Mouse (Mus musculus): ENCODE data around the gene Ly6g6d. TPM values are rescaled to one million over a fixed set of nuclear protein-coding genes. Genes with fewer than 3 reads are reported as not detected.

The Ly6g6d gene
- polyA plus RNA-seq, 1 experiment = 7.2 TPM

DNA sequence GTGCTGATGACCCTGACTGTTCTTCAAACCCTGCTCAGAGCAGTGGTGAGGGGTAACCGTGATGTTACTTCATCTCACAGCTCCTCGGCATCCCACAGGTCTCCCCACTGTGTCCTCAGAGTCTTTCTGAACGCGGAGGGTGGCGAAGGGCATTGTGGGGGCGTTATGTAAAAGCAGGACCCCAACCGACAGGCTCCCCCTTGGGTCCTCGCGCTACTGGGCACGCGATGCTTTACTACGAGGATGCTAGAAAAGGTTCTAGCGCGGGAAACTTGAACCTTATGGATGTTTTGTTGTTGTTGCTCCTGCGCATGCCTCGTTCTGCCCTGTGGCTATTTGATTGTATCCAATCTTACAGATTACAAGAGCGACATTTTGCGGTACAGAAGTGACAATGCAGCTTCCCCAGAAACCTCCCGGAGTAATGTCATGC lies 44.0 kb upstream of the Ly6g6d start, which contains the start of gene Csnk2b:
Gene Csnk2b (minus strand): TSS at position 183 of the 433 bp plus-strand sequence.
- Histone ChIP-seq H3K27me3 (ENCODE audit: control insufficient read depth, insufficient read depth, low read length) (no peaks in the 10 kb centered on the region), H3K4me3 (ENCODE audit: low read depth, low read length) (peak within 1 kb of the TSS; percentile 91), H3K36me3 (ENCODE audit: control insufficient read depth, insufficient read depth, low read length) (peaks cover 26% of the 10 kb centered on the region), H3K4me1 (ENCODE audit: control insufficient read depth, insufficient read depth, insufficient read length, low read length) (peaks cover 9% of the 10 kb centered on the region; the same call in 1 of the 2 replicates), H3K27ac (ENCODE audit: insufficient read depth, low read depth, low read length) (peak within 1 kb of the TSS; percentile 90)
- WGBS = 1% methylated on average over 19 of the region's 19 CpGs
- TF ChIP-seq POLR2A (IDR thresholded peaks at IDR 0.05; ENCODE audit: low read depth, low read length) (no peak), CTCF (IDR thresholded peaks at IDR 0.05; ENCODE audit: extremely low read depth, insufficient read length, insufficient replicate concordance, low read depth, low read length) (no peak)

DNA sequence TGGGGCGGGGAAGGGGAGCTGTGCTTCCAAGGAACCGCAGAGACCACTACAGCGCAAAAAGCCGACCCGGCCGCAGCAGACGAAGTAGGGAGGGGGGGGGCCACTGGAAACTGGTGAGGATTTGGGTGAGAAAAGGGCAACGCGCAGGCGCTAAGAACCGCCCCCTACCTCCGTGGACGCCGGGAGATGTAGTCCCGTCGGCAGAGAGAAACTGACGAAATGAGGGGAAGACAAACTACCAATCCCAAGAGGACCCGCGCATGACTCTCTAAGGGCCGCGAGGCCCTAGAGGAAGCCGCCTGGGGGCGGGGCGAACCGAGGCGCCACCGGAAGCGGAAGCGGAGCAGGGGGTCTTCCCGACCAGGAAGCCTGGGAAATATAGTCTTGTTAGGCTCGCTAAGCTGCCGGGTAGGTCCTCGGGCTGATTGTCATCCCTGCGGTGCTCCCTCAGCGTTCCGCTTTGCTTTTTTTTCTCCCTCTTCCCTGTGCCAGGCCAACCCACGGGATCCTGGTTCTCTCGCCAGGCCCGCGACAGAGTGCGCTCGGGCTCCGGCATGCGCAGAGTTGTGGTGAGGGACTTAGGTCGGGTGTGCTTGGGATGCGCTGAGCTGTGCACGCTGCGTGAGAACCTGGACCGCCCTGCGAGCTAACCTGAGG lies 43.4 kb upstream of the Ly6g6d start, which contains the start of gene Gpank1:
Gene Gpank1 (plus strand): TSS at position 313 of the 657 bp plus-strand sequence.
- TF ChIP-seq CTCF (IDR thresholded peaks at IDR 0.05; ENCODE audit: extremely low read depth, insufficient read length, insufficient replicate concordance, low read depth, low read length) (no peak), POLR2A (IDR thresholded peaks at IDR 0.05; ENCODE audit: low read depth, low read length) (peak; percentile 49)
- peak within 1 kb of the TSS; percentile 91 for H3K4me3 ChIP-seq (ENCODE audit: low read depth, low read length)
- peak within 1 kb of the TSS; percentile 90 for H3K27ac ChIP-seq (ENCODE audit: insufficient read depth, low read depth, low read length)
- H3K4me1 ChIP-seq (ENCODE audit: control insufficient read depth, insufficient read depth, insufficient read length, low read length) = peaks cover 9% of the 10 kb centered on the region; the same call in 1 of the 2 replicates
- H3K27me3 ChIP-seq (ENCODE audit: control insufficient read depth, insufficient read depth, low read length) = no peaks in the 10 kb centered on the region
- under 1% methylated on average over 50 of the region's 50 CpGs for WGBS
- peaks cover 30% of the 10 kb centered on the region for H3K36me3 ChIP-seq (ENCODE audit: control insufficient read depth, insufficient read depth, low read length)

DNA sequence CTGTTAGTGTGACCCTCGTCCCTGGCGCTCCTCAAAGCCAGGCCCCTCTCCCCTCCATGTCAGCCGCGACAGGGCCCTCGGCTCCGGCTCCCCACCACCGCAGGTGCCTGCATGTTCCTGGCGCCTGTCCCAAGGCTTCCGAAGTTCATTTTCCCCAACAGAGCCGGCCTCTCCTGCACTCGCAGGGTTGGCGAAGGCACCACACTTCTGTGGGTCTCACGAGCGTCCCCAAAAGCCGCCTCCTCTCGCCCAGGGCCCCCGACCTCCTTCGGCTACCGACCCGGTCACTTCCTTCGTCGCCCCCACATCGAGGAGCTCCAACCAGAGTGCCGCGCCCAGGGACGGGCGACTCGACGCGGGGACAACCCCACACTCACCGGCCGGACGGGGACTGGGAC lies 42.9 kb upstream of the Ly6g6d start:
- Histone ChIP-seq H3K27ac (ENCODE audit: insufficient read depth, low read depth, low read length) (peak overlapping the region; percentile 36; the same call in 1 of the 2 replicates), H3K4me1 (ENCODE audit: control insufficient read depth, insufficient read depth, insufficient read length, low read length) (peaks cover 9% of the 10 kb centered on the region; the same call in 1 of the 2 replicates), H3K4me3 (ENCODE audit: low read depth, low read length) (peak overlapping the region; percentile 90), H3K36me3 (ENCODE audit: control insufficient read depth, insufficient read depth, low read length) (peaks cover 35% of the 10 kb centered on the region), H3K27me3 (ENCODE audit: control insufficient read depth, insufficient read depth, low read length) (no peaks in the 10 kb centered on the region)
- TF ChIP-seq CTCF (IDR thresholded peaks at IDR 0.05; ENCODE audit: extremely low read depth, insufficient read length, insufficient replicate concordance, low read depth, low read length) = no peak
- no peak for TF ChIP-seq POLR2A (IDR thresholded peaks at IDR 0.05; ENCODE audit: low read depth, low read length)
- WGBS = under 1% methylated on average over 33 of the region's 33 CpGs

DNA sequence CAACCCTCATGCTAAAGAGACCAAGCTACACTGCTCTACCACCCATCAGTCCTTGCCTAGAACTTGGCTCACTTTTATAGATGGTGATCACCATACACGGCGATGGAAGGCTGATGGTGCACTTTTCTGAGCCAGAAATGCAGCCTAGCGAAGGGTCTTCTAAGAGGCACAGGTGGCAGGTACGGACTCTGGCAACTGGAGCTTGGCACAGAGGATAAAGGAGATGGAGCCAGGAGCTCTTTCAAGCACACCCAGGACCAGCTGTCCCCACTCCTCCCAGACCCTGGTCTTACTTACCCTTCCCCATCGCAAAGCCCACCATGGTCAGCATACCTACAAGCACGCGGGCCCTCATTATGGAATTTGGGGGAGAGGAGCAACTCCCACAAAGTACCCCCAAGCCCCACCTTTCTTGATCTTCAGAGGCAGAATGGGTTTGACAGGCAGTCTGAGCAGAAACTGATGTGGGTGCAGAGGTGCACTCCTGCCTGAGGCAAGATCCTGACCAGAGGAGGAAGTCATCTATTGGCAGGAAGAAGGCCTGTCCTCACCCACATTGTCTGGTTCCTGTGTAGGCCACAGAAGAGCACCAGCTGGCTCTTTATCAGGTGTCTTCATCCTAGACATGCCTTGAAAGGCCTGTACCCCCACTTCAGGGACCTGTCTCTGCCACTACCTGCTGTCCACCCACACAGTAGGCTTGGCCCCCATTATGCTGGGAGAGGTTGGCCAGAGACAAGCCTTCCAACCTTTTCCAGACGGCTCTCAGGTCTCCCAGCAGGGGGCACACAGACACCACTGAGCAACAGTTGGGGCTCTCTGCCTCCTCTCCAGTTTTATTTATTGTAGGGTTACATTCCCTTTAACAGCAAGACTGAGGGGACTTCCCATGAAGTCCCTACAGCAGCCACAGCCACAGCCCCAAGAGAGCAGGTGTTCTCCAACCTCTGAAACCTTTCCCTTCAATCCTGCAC lies 37.5 kb upstream of the Ly6g6d start, which contains the start of gene Ly6g5b:
Gene Ly6g5b (minus strand): TSS at position 383 of the 974 bp plus-strand sequence.
- Histone ChIP-seq H3K36me3 (ENCODE audit: control insufficient read depth, insufficient read depth, low read length) (peaks cover 44% of the 10 kb centered on the region), H3K4me1 (ENCODE audit: control insufficient read depth, insufficient read depth, insufficient read length, low read length) (no peaks in the 10 kb centered on the region), H3K27ac (ENCODE audit: insufficient read depth, low read depth, low read length) (no peak within 1 kb of the TSS), H3K4me3 (ENCODE audit: low read depth, low read length) (no peak within 1 kb of the TSS), H3K27me3 (ENCODE audit: control insufficient read depth, insufficient read depth, low read length) (no peaks in the 10 kb centered on the region)
- 85% methylated on average over 8 of the region's 8 CpGs for WGBS
- TF ChIP-seq POLR2A (IDR thresholded peaks at IDR 0.05; ENCODE audit: low read depth, low read length) (no peak), CTCF (IDR thresholded peaks at IDR 0.05; ENCODE audit: extremely low read depth, insufficient read length, insufficient replicate concordance, low read depth, low read length) (peak; percentile 42; the same call in 1 of the 2 replicates)

DNA sequence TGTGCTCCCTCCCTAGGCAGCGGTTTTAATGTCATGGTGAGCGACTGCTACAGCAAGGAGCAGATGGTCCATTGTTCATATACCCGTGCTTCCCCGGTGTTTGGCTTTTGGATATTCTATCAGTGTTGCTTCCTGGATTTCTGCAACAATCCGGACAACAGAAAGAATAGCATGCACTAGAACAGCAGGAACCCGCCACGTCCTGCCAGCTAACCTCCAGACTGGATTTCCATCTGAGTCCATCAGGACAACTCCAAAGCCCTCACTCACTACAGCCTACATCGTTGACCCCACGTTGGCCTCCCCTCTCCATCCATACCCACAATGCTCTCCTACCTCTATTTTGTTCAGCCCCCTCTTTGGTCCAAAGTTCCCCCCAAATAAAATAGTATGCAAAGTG lies 33.9 kb upstream of the Ly6g6d start:
- H3K4me3 ChIP-seq (ENCODE audit: low read depth, low read length) = no peak overlapping the region
- peaks cover 24% of the 10 kb centered on the region for H3K36me3 ChIP-seq (ENCODE audit: control insufficient read depth, insufficient read depth, low read length)
- no peaks in the 10 kb centered on the region for H3K27me3 ChIP-seq (ENCODE audit: control insufficient read depth, insufficient read depth, low read length)
- WGBS = 74% methylated on average over 9 of the region's 9 CpGs
- no peaks in the 10 kb centered on the region for H3K4me1 ChIP-seq (ENCODE audit: control insufficient read depth, insufficient read depth, insufficient read length, low read length)
- H3K27ac ChIP-seq (ENCODE audit: insufficient read depth, low read depth, low read length) = no peak overlapping the region
- TF ChIP-seq CTCF (IDR thresholded peaks at IDR 0.05; ENCODE audit: extremely low read depth, insufficient read length, insufficient replicate concordance, low read depth, low read length) (no peak), POLR2A (IDR thresholded peaks at IDR 0.05; ENCODE audit: low read depth, low read length) (no peak)

DNA sequence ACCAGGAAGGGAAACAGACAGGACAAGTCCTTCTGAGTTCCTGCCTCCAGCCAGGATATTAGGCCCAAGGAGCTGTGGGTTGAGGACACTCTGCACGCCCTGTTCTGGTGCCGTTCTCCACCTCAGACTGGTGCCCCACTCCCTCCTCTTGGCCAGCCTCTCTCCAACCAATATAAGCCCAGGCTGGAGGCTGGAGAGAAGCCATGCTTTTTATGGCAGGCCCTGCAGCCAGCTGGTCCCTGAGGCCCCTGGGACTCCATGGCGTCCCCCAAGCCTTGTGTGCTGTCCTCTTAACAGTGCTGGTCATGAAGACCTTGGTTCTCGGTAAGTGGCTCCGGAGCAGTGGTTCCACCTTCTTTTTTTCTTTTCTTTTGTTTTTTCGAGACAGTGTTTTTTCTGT lies 30.2 kb upstream of the Ly6g6d start, which contains the start of gene Ly6g5c:
Gene Ly6g5c (plus strand): TSS at position 183 of the 400 bp plus-strand sequence.
- H3K36me3 ChIP-seq (ENCODE audit: control insufficient read depth, insufficient read depth, low read length) = peaks cover 2% of the 10 kb centered on the region; the same call in 1 of the 2 replicates
- 84% methylated on average over 6 of the region's 6 CpGs for WGBS
- H3K27ac ChIP-seq (ENCODE audit: insufficient read depth, low read depth, low read length) = no peak within 1 kb of the TSS
- TF ChIP-seq CTCF (IDR thresholded peaks at IDR 0.05; ENCODE audit: extremely low read depth, insufficient read length, insufficient replicate concordance, low read depth, low read length) = no peak
- no peak for TF ChIP-seq POLR2A (IDR thresholded peaks at IDR 0.05; ENCODE audit: low read depth, low read length)
- H3K27me3 ChIP-seq (ENCODE audit: control insufficient read depth, insufficient read depth, low read length) = no peaks in the 10 kb centered on the region
- H3K4me1 ChIP-seq (ENCODE audit: control insufficient read depth, insufficient read depth, insufficient read length, low read length) = peaks cover 8% of the 10 kb centered on the region; the same call in 1 of the 2 replicates
- H3K4me3 ChIP-seq (ENCODE audit: low read depth, low read length) = no peak within 1 kb of the TSS

Data from small intestine, adult 2 months (tissue).